Mouse (Mus musculus) megakaryocyte, embryonic 14.5 days (primary cell): ENCODE results near the gene Gm21188.
"Not testable (repeated sequence)": the region's sequence is repeated elsewhere in the genome, so short reads cannot be mapped to it uniquely, and the experiment has no call there.

Experiments
- FLI1 ChIP-seq: IDR thresholded peaks from 2 replicates; pipeline ENCODE4 v1.6.1; 2012; ENCODE audit warnings: low read length, inconsistent platforms, mixed read lengths
- GATA1 ChIP-seq: IDR thresholded peaks from 3 replicates; pipeline ENCODE4 v1.6.1; 2012; ENCODE audit warnings: mixed read lengths, low read length, inconsistent platforms, borderline replicate concordance

DNA sequence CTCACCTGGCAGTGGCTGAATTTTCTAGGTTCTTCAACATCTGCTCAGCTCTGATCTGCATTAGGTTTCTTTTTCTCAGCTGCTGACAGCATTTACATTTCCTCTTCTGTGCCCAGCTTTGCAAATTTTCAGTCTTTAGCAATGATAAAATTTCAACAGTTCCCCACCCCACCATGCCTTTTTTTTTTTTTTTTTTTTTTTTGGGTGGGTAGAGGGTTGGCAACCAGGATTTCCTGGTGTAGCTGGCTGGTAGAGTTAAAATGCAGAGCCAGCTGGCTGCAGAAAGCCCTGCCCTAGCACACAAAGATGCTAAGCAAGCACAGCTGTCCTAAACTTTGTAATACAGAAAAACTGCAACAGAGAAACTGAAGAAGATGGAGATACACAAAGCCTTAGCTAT lies at the start of gene Gm21188:
- TF ChIP-seq FLI1, GATA1: not testable (repeated sequence)
